Mouse (Mus musculus): ENCODE results near the gene Mmadhc. TPM values are rescaled to one million over a fixed set of nuclear protein-coding genes. Genes with fewer than 3 reads are reported as not detected.

The Mmadhc gene
- polyA plus RNA-seq (2014; fragmentation: Nextera tagmentation; extraction: Ambion mirVana), result 157 and 165 TPM in 2 replicates

DNA sequence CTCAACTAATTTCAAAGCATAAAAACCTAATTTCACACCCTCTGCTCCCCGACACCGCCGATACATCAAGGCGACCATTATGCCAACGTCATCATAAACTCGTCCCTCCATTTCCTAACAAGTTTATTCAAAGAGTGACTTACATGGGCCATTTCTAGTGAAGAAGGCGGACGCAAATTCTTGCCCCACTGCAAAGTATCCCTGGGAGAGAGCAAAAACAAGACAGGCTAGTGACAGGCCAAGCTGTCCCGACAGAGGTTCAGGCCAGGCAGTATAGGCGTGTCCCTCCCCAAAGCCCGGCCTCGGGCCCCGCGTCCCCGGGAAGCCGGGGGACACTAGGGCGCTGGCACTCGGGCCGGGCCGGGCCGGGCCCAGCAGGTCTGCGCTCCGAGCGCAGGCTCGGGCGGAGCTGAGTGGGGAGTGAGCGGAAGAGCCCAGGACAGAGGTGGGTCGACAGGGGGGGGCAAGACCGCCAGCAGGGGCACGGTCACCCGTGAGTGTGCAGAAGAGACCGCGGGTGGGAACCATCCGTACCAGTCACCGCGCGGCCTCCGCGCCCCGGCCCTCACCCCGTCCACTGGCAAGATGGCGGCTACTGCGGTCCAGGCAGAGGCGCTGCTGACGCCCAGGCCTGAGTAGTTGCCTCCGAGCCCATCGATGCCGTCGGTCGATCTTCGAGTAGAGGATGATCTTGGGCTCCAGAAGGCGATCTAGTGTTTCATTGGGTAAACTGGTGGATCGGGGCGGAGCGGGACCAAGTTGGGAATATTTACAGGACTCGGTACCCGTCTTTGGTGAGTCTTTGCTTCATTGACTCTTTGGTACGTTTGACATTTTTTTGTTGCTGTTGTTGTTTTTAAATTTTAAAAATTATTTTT, at the start of gene Mmadhc:
Mmadhc (minus strand) TSS at position 693 of the 878 bp plus-strand sequence.
- H3K9me3 ChIP-seq (ENCODE audit: control insufficient read depth, low read depth, low read length), result no peaks in the 10 kb centered on the region
- peak within 1 kb of the TSS; percentile 74 for H3K4me2 ChIP-seq (replicated peaks; ENCODE audit: low read depth, low read length)
- H3K4me1 ChIP-seq (ENCODE audit: control insufficient read depth, insufficient read depth, low read length), result peaks cover 16% of the 10 kb centered on the region
- WGBS, result under 1% methylated on average over 58 of the region's 58 CpGs
- H3K4me3 ChIP-seq (ENCODE audit: low read depth, low read length), result peak within 1 kb of the TSS; percentile 90
- H3K9ac ChIP-seq (replicated peaks; ENCODE audit: low read depth, low read length), result peak within 1 kb of the TSS; percentile 87
- no peaks in the 10 kb centered on the region for H3K27me3 ChIP-seq (ENCODE audit: control insufficient read depth, insufficient read depth, low read length)
- H3K36me3 ChIP-seq (ENCODE audit: control insufficient read depth, insufficient read depth, low read length), result peaks cover 7% of the 10 kb centered on the region
- peak within 1 kb of the TSS; percentile 89 for H3K27ac ChIP-seq (ENCODE audit: low read length)
- peak; percentile 93 for ATAC-seq (ENCODE audit: insufficient number of reproducible peaks, insufficient read depth, low FRiP score, low read depth)

DNA sequence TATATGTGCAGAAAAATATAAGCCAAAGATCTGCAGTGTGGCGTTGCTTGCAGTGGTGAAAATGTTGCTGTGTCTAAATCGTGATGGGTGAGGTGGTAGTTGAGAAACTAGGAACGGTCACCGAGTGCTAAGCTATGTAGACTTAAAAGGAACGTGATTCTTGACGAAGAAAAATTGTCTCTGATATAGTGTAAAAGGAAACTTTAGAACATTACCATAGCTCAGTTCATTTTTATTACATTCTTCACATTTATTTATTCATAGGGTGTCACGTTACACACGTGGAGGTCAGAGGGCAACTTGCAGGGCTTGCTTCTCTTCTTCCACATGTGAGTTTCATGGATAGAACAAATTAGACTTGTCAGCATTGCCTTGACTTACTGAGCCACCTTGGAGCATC, 47.0 kb upstream of the Mmadhc start:
- 36% methylated on average over 8 of the region's 8 CpGs for WGBS

DNA sequence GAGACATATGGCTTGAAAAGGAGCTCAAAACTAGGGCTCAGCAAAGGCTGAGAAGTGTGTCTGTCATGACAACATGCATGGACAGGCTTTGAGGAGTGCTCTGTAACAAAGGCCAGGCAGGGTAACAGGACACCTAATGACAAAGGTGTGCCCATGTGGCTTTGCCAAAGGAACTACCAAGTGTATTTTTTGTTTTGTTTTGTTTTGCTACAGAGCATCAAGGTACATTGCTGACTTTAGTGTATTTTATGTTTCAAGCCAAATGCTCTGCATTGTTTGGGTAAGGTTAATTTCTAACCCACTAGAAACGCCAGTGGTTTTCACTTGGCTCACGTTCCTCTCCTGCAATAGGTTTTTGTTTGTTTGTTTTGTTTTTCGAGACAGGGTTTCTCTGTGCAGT, 42.5 kb upstream of the Mmadhc start:
- Histone ChIP-seq H3K9me3 (ENCODE audit: control insufficient read depth, low read depth, low read length) (no peaks in the 10 kb centered on the region), H3K4me1 (ENCODE audit: control insufficient read depth, insufficient read depth, low read length) (no peaks in the 10 kb centered on the region), H3K4me2 (replicated peaks; ENCODE audit: low read depth, low read length) (no peak overlapping the region), H3K27me3 (ENCODE audit: control insufficient read depth, insufficient read depth, low read length) (no peaks in the 10 kb centered on the region), H3K4me3 (ENCODE audit: low read depth, low read length) (no peak overlapping the region), H3K27ac (ENCODE audit: low read length) (no peak overlapping the region), H3K36me3 (ENCODE audit: control insufficient read depth, insufficient read depth, low read length) (no peaks in the 10 kb centered on the region), H3K9ac (replicated peaks; ENCODE audit: low read depth, low read length) (no peak overlapping the region)
- no peak for ATAC-seq (ENCODE audit: insufficient number of reproducible peaks, insufficient read depth, low FRiP score, low read depth)
- 59% methylated on average over 3 of the region's 3 CpGs for WGBS

More for the DNA sequence above, 47.0 kb upstream of the Mmadhc start:
- H3K27me3 ChIP-seq (ENCODE audit: control insufficient read depth, insufficient read depth, low read length), result no peaks in the 10 kb centered on the region
- no peaks in the 10 kb centered on the region for H3K36me3 ChIP-seq (ENCODE audit: control insufficient read depth, insufficient read depth, low read length)
- no peak overlapping the region for H3K4me2 ChIP-seq (replicated peaks; ENCODE audit: low read depth, low read length)
- H3K9ac ChIP-seq (replicated peaks; ENCODE audit: low read depth, low read length), result no peak overlapping the region
- ATAC-seq (ENCODE audit: insufficient number of reproducible peaks, insufficient read depth, low FRiP score, low read depth), result no peak
- no peak overlapping the region for H3K4me3 ChIP-seq (ENCODE audit: low read depth, low read length)
- no peaks in the 10 kb centered on the region for H3K4me1 ChIP-seq (ENCODE audit: control insufficient read depth, insufficient read depth, low read length)
- no peak overlapping the region for H3K27ac ChIP-seq (ENCODE audit: low read length)
- no peaks in the 10 kb centered on the region for H3K9me3 ChIP-seq (ENCODE audit: control insufficient read depth, low read depth, low read length)

DNA sequence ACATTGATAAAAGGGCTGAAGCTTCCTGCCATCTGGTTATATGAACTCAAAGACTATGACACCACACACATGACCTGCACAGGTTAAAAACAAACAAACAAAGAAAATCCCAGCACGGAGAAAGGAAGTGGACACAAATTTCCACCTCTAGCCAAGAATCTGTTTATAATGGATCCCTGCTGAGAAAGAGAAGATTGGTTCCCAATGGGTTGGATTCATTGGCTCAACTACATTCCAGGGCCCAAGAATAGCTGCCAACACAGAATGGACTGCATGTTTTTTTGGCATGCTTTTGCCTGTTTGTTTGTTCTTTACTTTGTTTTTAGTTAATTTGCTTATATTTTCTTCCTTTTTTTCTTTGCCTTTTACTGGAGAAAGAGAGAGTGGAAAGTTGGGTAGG, 41.0 kb upstream of the Mmadhc start:
- Histone ChIP-seq H3K27me3 (ENCODE audit: control insufficient read depth, insufficient read depth, low read length) (no peaks in the 10 kb centered on the region), H3K36me3 (ENCODE audit: control insufficient read depth, insufficient read depth, low read length) (no peaks in the 10 kb centered on the region), H3K4me2 (replicated peaks; ENCODE audit: low read depth, low read length) (no peak overlapping the region), H3K27ac (ENCODE audit: low read length) (no peak overlapping the region), H3K4me1 (ENCODE audit: control insufficient read depth, insufficient read depth, low read length) (no peaks in the 10 kb centered on the region), H3K4me3 (ENCODE audit: low read depth, low read length) (no peak overlapping the region), H3K9ac (replicated peaks; ENCODE audit: low read depth, low read length) (no peak overlapping the region), H3K9me3 (ENCODE audit: control insufficient read depth, low read depth, low read length) (no peaks in the 10 kb centered on the region)
- no peak for ATAC-seq (ENCODE audit: insufficient number of reproducible peaks, insufficient read depth, low FRiP score, low read depth)
- 45% methylated on average over 1 of the region's 1 CpGs for WGBS

DNA sequence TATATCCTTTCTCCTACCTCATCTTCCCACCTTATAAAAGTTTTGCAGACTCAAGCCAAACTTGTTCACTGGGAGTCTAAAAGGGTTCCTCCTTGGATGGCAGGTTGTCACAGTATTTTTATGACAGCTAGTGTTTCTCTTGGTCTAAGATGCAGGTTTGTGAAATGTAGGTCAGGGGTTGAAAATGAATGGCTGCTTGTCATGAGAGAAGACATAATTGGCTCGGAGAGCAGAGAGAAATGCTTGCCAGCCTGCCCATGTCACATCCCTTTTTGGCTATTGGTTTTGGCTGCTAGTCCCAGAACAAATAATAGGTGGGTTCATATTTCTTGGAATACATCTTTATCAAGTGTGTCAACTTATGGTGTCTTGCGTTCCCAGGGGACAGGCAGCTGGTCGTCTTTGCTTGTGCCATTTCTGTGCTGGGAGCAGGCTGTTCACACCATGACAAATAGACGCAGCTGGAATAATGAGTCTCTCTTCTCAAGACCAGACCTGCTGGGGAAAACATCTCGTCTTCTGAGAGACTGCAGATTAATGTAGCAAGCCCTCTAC, 35.2 kb upstream of the Mmadhc start:
- H3K9me3 ChIP-seq (ENCODE audit: control insufficient read depth, low read depth, low read length), result no peaks in the 10 kb centered on the region
- H3K27me3 ChIP-seq (ENCODE audit: control insufficient read depth, insufficient read depth, low read length), result no peaks in the 10 kb centered on the region
- no peak overlapping the region for H3K27ac ChIP-seq (ENCODE audit: low read length)
- no peak overlapping the region for H3K4me2 ChIP-seq (replicated peaks; ENCODE audit: low read depth, low read length)
- no peak for ATAC-seq (ENCODE audit: insufficient number of reproducible peaks, insufficient read depth, low FRiP score, low read depth)
- 46% methylated on average over 5 of the region's 5 CpGs for WGBS
- H3K36me3 ChIP-seq (ENCODE audit: control insufficient read depth, insufficient read depth, low read length), result no peaks in the 10 kb centered on the region
- H3K9ac ChIP-seq (replicated peaks; ENCODE audit: low read depth, low read length), result no peak overlapping the region
- H3K4me3 ChIP-seq (ENCODE audit: low read depth, low read length), result no peak overlapping the region
- H3K4me1 ChIP-seq (ENCODE audit: control insufficient read depth, insufficient read depth, low read length), result no peaks in the 10 kb centered on the region

DNA sequence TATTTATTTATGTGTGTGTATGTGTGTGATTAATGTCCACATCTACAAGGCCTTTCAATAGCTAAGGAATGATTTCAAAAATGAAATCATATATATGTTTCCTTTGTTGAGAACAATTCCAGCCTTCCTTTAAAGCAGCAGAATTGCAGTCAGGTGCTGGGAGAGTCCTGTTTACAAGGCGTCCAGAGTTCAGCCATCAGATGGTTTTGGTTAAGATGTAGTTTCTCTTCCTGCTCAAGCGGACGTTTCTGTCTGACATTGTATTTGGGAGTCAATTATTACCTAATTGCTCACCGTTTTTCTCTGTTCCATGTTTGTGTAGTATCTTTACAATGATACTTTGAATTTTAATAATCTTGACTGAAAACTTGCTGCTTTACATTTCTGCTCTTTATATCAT, 31.6 kb upstream of the Mmadhc start:
- Histone ChIP-seq H3K9ac (replicated peaks; ENCODE audit: low read depth, low read length) (no peak overlapping the region), H3K27ac (ENCODE audit: low read length) (no peak overlapping the region), H3K9me3 (ENCODE audit: control insufficient read depth, low read depth, low read length) (no peaks in the 10 kb centered on the region), H3K36me3 (ENCODE audit: control insufficient read depth, insufficient read depth, low read length) (no peaks in the 10 kb centered on the region), H3K4me3 (ENCODE audit: low read depth, low read length) (no peak overlapping the region), H3K4me2 (replicated peaks; ENCODE audit: low read depth, low read length) (no peak overlapping the region), H3K4me1 (ENCODE audit: control insufficient read depth, insufficient read depth, low read length) (no peaks in the 10 kb centered on the region), H3K27me3 (ENCODE audit: control insufficient read depth, insufficient read depth, low read length) (no peaks in the 10 kb centered on the region)
- ATAC-seq (ENCODE audit: insufficient number of reproducible peaks, insufficient read depth, low FRiP score, low read depth), result no peak
- 63% methylated on average over 4 of the region's 4 CpGs for whole genome bisulfite sequencing

DNA sequence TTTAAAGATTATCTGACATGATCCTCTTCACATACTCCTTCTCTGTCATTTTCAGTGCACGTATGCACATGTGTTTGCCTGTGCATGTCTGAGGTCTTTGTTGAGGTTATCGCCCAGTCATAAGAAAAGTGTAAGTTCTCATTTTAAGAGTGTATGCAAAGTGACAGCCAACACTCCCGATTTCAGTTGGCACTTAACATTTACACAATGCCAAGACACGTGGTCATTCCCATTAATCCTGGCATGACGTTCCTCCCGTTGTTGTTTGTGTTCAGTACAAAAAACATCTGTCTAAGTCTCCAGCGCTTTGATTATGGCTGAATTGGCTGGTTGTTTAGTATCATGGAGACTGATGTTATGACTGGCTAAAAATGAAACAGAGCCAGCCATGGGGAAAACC, 28.2 kb upstream of the Mmadhc start:
- Histone ChIP-seq H3K9ac (replicated peaks; ENCODE audit: low read depth, low read length) (no peak overlapping the region), H3K27ac (ENCODE audit: low read length) (no peak overlapping the region), H3K27me3 (ENCODE audit: control insufficient read depth, insufficient read depth, low read length) (no peaks in the 10 kb centered on the region), H3K9me3 (ENCODE audit: control insufficient read depth, low read depth, low read length) (no peaks in the 10 kb centered on the region), H3K4me2 (replicated peaks; ENCODE audit: low read depth, low read length) (no peak overlapping the region), H3K36me3 (ENCODE audit: control insufficient read depth, insufficient read depth, low read length) (no peaks in the 10 kb centered on the region), H3K4me1 (ENCODE audit: control insufficient read depth, insufficient read depth, low read length) (no peaks in the 10 kb centered on the region), H3K4me3 (ENCODE audit: low read depth, low read length) (no peak overlapping the region)
- ATAC-seq (ENCODE audit: insufficient number of reproducible peaks, insufficient read depth, low FRiP score, low read depth), result no peak
- WGBS, result 69% methylated on average over 7 of the region's 7 CpGs

DNA sequence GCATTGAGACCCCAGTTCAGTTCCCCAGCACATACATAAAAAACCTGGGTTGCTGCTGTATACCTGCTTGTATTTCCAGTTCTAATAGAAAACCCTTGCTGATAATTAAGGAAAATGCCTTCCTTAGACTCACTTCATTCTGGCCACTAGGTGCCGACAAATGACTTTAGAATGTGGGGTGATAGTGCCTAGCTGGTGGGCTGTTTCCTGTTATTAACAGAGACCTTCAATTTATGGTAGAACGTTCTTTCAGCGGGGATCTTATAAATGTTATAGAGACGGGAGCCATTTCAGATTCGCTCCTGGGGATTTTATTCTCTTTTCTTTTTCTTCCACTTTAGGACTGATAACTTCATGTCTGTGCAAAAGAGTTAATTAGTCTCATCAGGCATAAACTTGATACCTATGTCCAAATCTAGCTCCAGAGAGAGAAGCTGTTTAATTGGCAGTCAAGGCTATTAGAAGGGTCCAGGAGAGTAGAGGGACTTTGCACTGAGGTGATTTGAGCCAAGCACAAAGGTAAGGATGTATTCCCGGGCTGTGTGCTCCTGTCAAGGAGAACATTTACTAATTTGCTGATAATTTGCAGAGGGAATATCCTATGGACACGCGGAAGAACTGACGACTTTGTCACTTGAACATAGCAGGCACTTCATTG, 10.2 kb upstream of the Mmadhc start:
- no peaks in the 10 kb centered on the region for H3K36me3 ChIP-seq (ENCODE audit: control insufficient read depth, insufficient read depth, low read length)
- H3K27me3 ChIP-seq (ENCODE audit: control insufficient read depth, insufficient read depth, low read length), result no peaks in the 10 kb centered on the region
- ATAC-seq (ENCODE audit: insufficient number of reproducible peaks, insufficient read depth, low FRiP score, low read depth), result no peak
- no peaks in the 10 kb centered on the region for H3K4me1 ChIP-seq (ENCODE audit: control insufficient read depth, insufficient read depth, low read length)
- no peak overlapping the region for H3K4me2 ChIP-seq (replicated peaks; ENCODE audit: low read depth, low read length)
- 42% methylated on average over 9 of the region's 9 CpGs for WGBS
- H3K9me3 ChIP-seq (ENCODE audit: control insufficient read depth, low read depth, low read length), result no peaks in the 10 kb centered on the region
- no peak overlapping the region for H3K27ac ChIP-seq (ENCODE audit: low read length)
- H3K4me3 ChIP-seq (ENCODE audit: low read depth, low read length), result no peak overlapping the region
- no peak overlapping the region for H3K9ac ChIP-seq (replicated peaks; ENCODE audit: low read depth, low read length)
